In genomic region chr6:42542036-42543031, GRCm38 (mm10) we compare ENCODE assay signal across 13 mouse cellular contexts. TPM values are rescaled to one million over a fixed set of nuclear protein-coding genes. Genes with fewer than 3 reads are reported as not detected.
DNase-seq lines count a peak whose midpoint lies in the region; ATAC-seq and TF ChIP-seq lines count a peak whose summit lies in the region.
"Had no signal": no experiment of that assay in that cellular context is flagged by ENCODE, and none has a peak within 500 bp of the region (broad histone marks: within the 10 kb centered on the region; RNA-seq: fewer than 3 reads in every experiment).

No protein-coding gene starts in this region.

- no peak overlapping the region for H3K4me3 ChIP-seq in layer of hippocampus, adult 2 months
- H3K4me3 ChIP-seq in embryonic facial prominence, embryonic 15.5 days (replicated peaks): no peak overlapping the region

- no peak overlapping the region for H3K4me2 ChIP-seq in embryonic facial prominence, embryonic 15.5 days (replicated peaks)

- TF ChIP-seq CTCF in layer of hippocampus, adult 2 months (conservative IDR thresholded peaks at IDR 0.05): no peak

- H3K4me1 ChIP-seq in embryonic facial prominence, embryonic 15.5 days: peaks cover 4% of the 10 kb centered on the region; the same call in 1 of the 2 replicates

- H3K27ac ChIP-seq in layer of hippocampus, adult 2 months: no peak overlapping the region
- peak overlapping the region; percentile 55 for H3K27ac ChIP-seq in embryonic facial prominence, embryonic 15.5 days (replicated peaks)

- H3K36me3 ChIP-seq in embryonic facial prominence, embryonic 15.5 days: no peaks in the 10 kb centered on the region

- DNase-seq in layer of hippocampus, adult 11-12 months (ENCODE audit: low spot score): peak; percentile 4
- no peak for DNase-seq in layer of hippocampus, adult 2 months (ENCODE audit: low spot score in 2 of 2)
- peak; percentile 73 to 76 for DNase-seq in heart, postnatal 14 days
- peak; percentile 47 to 79 for DNase-seq in lung, postnatal 4 days
- no peak for DNase-seq in left cerebral cortex, postnatal 4 days
- no peak for DNase-seq in testis, postnatal 10 days (ENCODE audit: low spot score)
- DNase-seq: cerebellum, adult 11-12 months had no signal

- ATAC-seq in embryonic facial prominence, embryonic 15.5 days (ENCODE audit: insufficient number of reproducible peaks, low FRiP score, low TSS enrichment, low read depth): no peak
- ATAC-seq in megakaryocyte progenitor cell, adult 5-6 weeks (replicated peaks; ENCODE audit: poor library complexity): no peak
- ATAC-seq: forebrain, embryonic 16.5 days had no signal

- H3K27me3 ChIP-seq in embryonic facial prominence, embryonic 15.5 days: no peaks in the 10 kb centered on the region

- intact Hi-C loops in heart, postnatal 14 days (cut with DNase I): no loop called here
- intact Hi-C loops in left cerebral cortex, postnatal 4 days (cut with DNase I): no loop called here

- H3K9me3 ChIP-seq in embryonic facial prominence, embryonic 15.5 days (replicated peaks): no peaks in the 10 kb centered on the region

- no peak overlapping the region for H3K9ac ChIP-seq in embryonic facial prominence, embryonic 15.5 days

- 41% methylated on average over 4 of the region's 4 CpGs for WGBS in embryonic facial prominence, embryonic 15.5 days

RNA-seq across cellular contexts. Expression of gene Olfr455, which starts 5.1 kb away (rescaled TPM):
- not detected for total RNA-seq in layer of hippocampus, adult 2 months (2021)
- 0.04 TPM in 1 of 2 replicates, not detected in the other for polyA plus RNA-seq in embryonic facial prominence, embryonic 15.5 days (2015; fragmentation: Nextera tagmentation; extraction: Ambion mirVana)
- total RNA-seq in heart, postnatal 14 days (2021): not detected
- total RNA-seq in left cerebral cortex, postnatal 4 days (2021): not detected
- not detected in 2 replicates for total RNA-seq in megakaryocyte progenitor cell, adult 5-6 weeks (2015)
- total RNA-seq in megakaryocyte progenitor cell, adult 5-6 weeks (2017): not detected in 2 replicates
- total RNA-seq: layer of hippocampus, adult 18-20 months; neutrophil, adult 5-6 weeks had no signal
- polyA plus RNA-seq: forebrain, embryonic 16.5 days; liver, embryonic 16.5 days had no signal

RNA-seq across cellular contexts. Expression of gene Tcaf3, which starts 55.2 kb away (rescaled TPM):
- not detected for total RNA-seq in layer of hippocampus, adult 2 months (2021)
- polyA plus RNA-seq in embryonic facial prominence, embryonic 15.5 days (2015; fragmentation: Nextera tagmentation; extraction: Ambion mirVana): 0.05 TPM in 1 of 2 replicates, not detected in the other
- not detected for total RNA-seq in heart, postnatal 14 days (2021)
- not detected for total RNA-seq in left cerebral cortex, postnatal 4 days (2021)
- total RNA-seq in megakaryocyte progenitor cell, adult 5-6 weeks (2015): not detected in 2 replicates
- not detected in 2 replicates for total RNA-seq in megakaryocyte progenitor cell, adult 5-6 weeks (2017)
- total RNA-seq: layer of hippocampus, adult 18-20 months; neutrophil, adult 5-6 weeks had no signal
- polyA plus RNA-seq: forebrain, embryonic 16.5 days; liver, embryonic 16.5 days had no signal

RNA-seq across cellular contexts. Expression of gene Olfr456, which starts 55.3 kb away (rescaled TPM):
- not detected for total RNA-seq in layer of hippocampus, adult 2 months (2021)
- polyA plus RNA-seq in embryonic facial prominence, embryonic 15.5 days (2015; fragmentation: Nextera tagmentation; extraction: Ambion mirVana): 0.39 TPM in 1 of 2 replicates, not detected in the other
- total RNA-seq in heart, postnatal 14 days (2021): not detected
- total RNA-seq in left cerebral cortex, postnatal 4 days (2021): not detected
- total RNA-seq in megakaryocyte progenitor cell, adult 5-6 weeks (2015): not detected in 2 replicates
- total RNA-seq in megakaryocyte progenitor cell, adult 5-6 weeks (2017): not detected in 2 replicates
- total RNA-seq: layer of hippocampus, adult 18-20 months; neutrophil, adult 5-6 weeks had no signal
- polyA plus RNA-seq: forebrain, embryonic 16.5 days; liver, embryonic 16.5 days had no signal

Comparison
In these comparisons a context has a peak if more than half of its experiments do, and no peak if none do; other contexts are left out.
1. DNase-seq: peak in layer of hippocampus, adult 11-12 months (single experiment), heart, postnatal 14 days (2 of 2) and lung, postnatal 4 days (2 of 2); none in layer of hippocampus, adult 2 months (0 of 2), left cerebral cortex, postnatal 4 days (single experiment) and testis, postnatal 10 days (single experiment).